Mouse (Mus musculus): ENCODE results near the gene Ccdc12.

- no peak for TF ChIP-seq POLR2A (IDR thresholded peaks at IDR 0.05; ENCODE audit: borderline replicate concordance, low read depth, low read length)
- no peak for TF ChIP-seq CTCF (IDR thresholded peaks at IDR 0.05; ENCODE audit: low read depth, low read length)
Observed at GRCm38 (mm10) chr9:110649775-110650174, 6.5 kb upstream of the Ccdc12 start.

Data from bone marrow macrophage, adult 2 months (primary cell).